Mouse (Mus musculus): ENCODE measurements at regions not wholly inside any gene's neighbourhood (a gene's known extent, or its start where the extent isn't known, plus 50 kb on each side); places are given as distances from the start of the nearest gene placed in this dataset.

- no peak for DNase-seq
Observed at GRCm38 (mm10) chr8:11981458-11981857, 141.2 kb downstream of the Tex29 start.

GRCm38 (mm10) chr8:11990024-11990423, 149.8 kb downstream of the Tex29 start:
- DNase-seq: no peak

- DNase-seq: peak; percentile 30
Observed at GRCm38 (mm10) chr8:11999736-12000458, 159.6 kb downstream of the Tex29 start.

GRCm38 (mm10) chr8:12000459-12000789, 160.2 kb downstream of the Tex29 start:
- DNase-seq: no peak

GRCm38 (mm10) chr8:12004241-12004640, 164.0 kb downstream of the Tex29 start:
- no peak for DNase-seq

- peak; percentile 15 for DNase-seq
Observed at GRCm38 (mm10) chr8:12012769-12013168, 172.5 kb downstream of the Tex29 start.

- DNase-seq: no peak
Observed at GRCm38 (mm10) chr8:12017750-12018149, 177.5 kb downstream of the Tex29 start.

GRCm38 (mm10) chr8:12019272-12019671, 179.0 kb downstream of the Tex29 start:
- DNase-seq: peak; percentile 28

- DNase-seq: peak; percentile 46
Observed at GRCm38 (mm10) chr8:12023669-12024390, 183.6 kb downstream of the Tex29 start.

- no peak for DNase-seq
Observed at GRCm38 (mm10) chr8:12030363-12031116, 190.3 kb downstream of the Tex29 start.

GRCm38 (mm10) chr8:12031796-12032195, 191.5 kb downstream of the Tex29 start:
- DNase-seq: no peak

GRCm38 (mm10) chr8:12032386-12032785, 192.1 kb downstream of the Tex29 start:
- DNase-seq: no peak

GRCm38 (mm10) chr8:12036349-12036748, 196.1 kb downstream of the Tex29 start:
- no peak for DNase-seq

GRCm38 (mm10) chr8:12040924-12041323, 200.7 kb downstream of the Tex29 start:
- DNase-seq: no peak

- DNase-seq: no peak
Observed at GRCm38 (mm10) chr8:12041662-12042061, 201.4 kb downstream of the Tex29 start.

GRCm38 (mm10) chr8:12050841-12051240, 210.6 kb downstream of the Tex29 start:
- DNase-seq: no peak

GRCm38 (mm10) chr8:12051357-12051756, 211.1 kb downstream of the Tex29 start:
- DNase-seq: no peak

- DNase-seq: peak; percentile 55
Observed at GRCm38 (mm10) chr8:12055931-12056330, 215.7 kb downstream of the Tex29 start.

- DNase-seq: no peak
Observed at GRCm38 (mm10) chr8:12061237-12061636, 217.4 kb upstream of the A230072I06Rik start.

GRCm38 (mm10) chr8:12062710-12063109, 215.9 kb upstream of the A230072I06Rik start:
- DNase-seq: peak; percentile 32

- DNase-seq: no peak
Observed at GRCm38 (mm10) chr8:12064664-12065063, 214.0 kb upstream of the A230072I06Rik start.

GRCm38 (mm10) chr8:12066454-12066853, 212.2 kb upstream of the A230072I06Rik start:
- DNase-seq: no peak

GRCm38 (mm10) chr8:12073311-12073999, 205.2 kb upstream of the A230072I06Rik start:
- peak; percentile 71 for DNase-seq
